Mouse (Mus musculus): ENCODE measurements around the gene Ifnk.

Ifnk gene

GRCm38 (mm10) chr4:35201700-35202099 is 49.8 kb downstream of the Ifnk start:
- DNase-seq = no peak
